Mouse (Mus musculus): Measurements from ENCODE around the gene Hoxd12. TPM values are rescaled to one million over a fixed set of nuclear protein-coding genes. Genes with fewer than 3 reads are reported as not detected.

The Hoxd12 gene
- polyA plus RNA-seq, 1 experiment from 2014 or later, result 0.49 TPM

- H3K9me3 ChIP-seq (ENCODE audit: control insufficient read depth, low read length), result no peaks in the 10 kb centered on the region
- DNase-seq (ENCODE audit: low spot score) (no peak), ATAC-seq (replicated peaks; ENCODE audit: low FRiP score) (no peak)
- H3K4me1 ChIP-seq (replicated peaks; ENCODE audit: control insufficient read depth, insufficient read depth, low read length), result peaks cover 7% of the 10 kb centered on the region; the same call in 1 of the 2 replicates
- no peak within 1 kb of the TSS for H3K4me3 ChIP-seq (ENCODE audit: low read depth, low read length)
- peaks cover 100% of the 10 kb centered on the region for H3K27me3 ChIP-seq (replicated peaks; ENCODE audit: control insufficient read depth, insufficient read depth, low read length)
- H3K9ac ChIP-seq (ENCODE audit: low read depth, low read length), result no peak within 1 kb of the TSS
- H3K27ac ChIP-seq (ENCODE audit: low read depth, low read length), result no peak within 1 kb of the TSS
- WGBS, result 5% methylated on average over 15 of the region's 15 CpGs
- peak within 1 kb of the TSS; percentile 6; the same call in 1 of the 2 replicates for H3K4me2 ChIP-seq
- H3K36me3 ChIP-seq (ENCODE audit: control insufficient read depth, insufficient read depth, low read length), result no peaks in the 10 kb centered on the region
These were observed 4.2 kb downstream of the Hoxd12 start, which contains the start of gene Hoxd11 for GRCm38 (mm10) chr2:74678891-74679595. Gene Hoxd11, plus strand, starts transcription at chr2:74679557.

DNA sequence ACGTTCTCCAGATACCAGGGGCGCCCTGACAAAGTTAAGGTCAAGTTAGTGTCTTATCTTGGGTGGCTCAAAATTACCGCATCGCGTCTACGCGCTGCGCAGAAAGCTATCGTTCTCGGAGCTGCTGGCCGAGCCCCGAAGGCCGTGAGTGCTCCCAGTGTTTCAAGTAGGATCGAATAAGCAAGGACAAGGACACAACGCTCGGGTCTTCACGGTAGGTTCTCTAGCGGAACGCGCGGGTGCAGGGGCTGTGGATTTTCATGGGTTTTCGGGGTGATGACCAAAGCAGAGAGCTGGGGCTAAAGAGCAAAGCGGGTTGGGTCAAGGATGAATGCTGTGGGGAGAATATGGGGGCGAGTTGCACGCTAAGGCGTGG is 4.8 kb downstream of the Hoxd12 start:
- no peak for ATAC-seq (replicated peaks; ENCODE audit: low FRiP score)
- H3K9ac ChIP-seq (ENCODE audit: low read depth, low read length), result no peak overlapping the region
- DNase-seq (ENCODE audit: low spot score), result no peak
- no peak overlapping the region for H3K4me3 ChIP-seq (ENCODE audit: low read depth, low read length)
- H3K9me3 ChIP-seq (ENCODE audit: control insufficient read depth, low read length), result no peaks in the 10 kb centered on the region
- no peak overlapping the region for H3K27ac ChIP-seq (ENCODE audit: low read depth, low read length)
- peaks cover 7% of the 10 kb centered on the region; the same call in 1 of the 2 replicates for H3K4me1 ChIP-seq (replicated peaks; ENCODE audit: control insufficient read depth, insufficient read depth, low read length)
- peak overlapping the region; percentile 6; the same call in 1 of the 2 replicates for H3K4me2 ChIP-seq
- WGBS, result 2% methylated on average over 26 of the region's 26 CpGs
- peaks cover 100% of the 10 kb centered on the region for H3K27me3 ChIP-seq (replicated peaks; ENCODE audit: control insufficient read depth, insufficient read depth, low read length)
- no peaks in the 10 kb centered on the region for H3K36me3 ChIP-seq (ENCODE audit: control insufficient read depth, insufficient read depth, low read length)

DNA sequence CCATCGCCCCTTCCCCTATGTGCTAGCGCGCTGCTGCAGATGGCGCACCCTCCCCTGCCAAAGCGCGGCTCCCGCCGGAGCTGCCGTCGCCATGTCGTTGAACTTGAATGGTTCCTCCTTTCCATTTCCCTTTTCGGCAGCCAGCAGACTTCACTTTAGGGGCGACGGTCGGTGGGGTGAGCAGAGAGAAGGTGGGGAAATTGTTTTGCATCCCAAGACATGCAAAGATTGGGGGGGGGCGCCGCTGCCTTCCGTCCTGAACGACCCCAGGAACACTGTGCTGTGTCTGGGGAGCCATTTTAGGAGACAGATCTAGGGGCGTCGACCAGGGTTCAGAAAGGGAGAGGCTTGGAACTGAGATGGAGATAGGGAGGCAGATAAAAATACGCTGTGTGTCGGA is 5.2 kb downstream of the Hoxd12 start:
- DNase-seq (ENCODE audit: low spot score) (no peak), ATAC-seq (replicated peaks; ENCODE audit: low FRiP score) (no peak)
- H3K36me3 ChIP-seq (ENCODE audit: control insufficient read depth, insufficient read depth, low read length), result no peaks in the 10 kb centered on the region
- no peak overlapping the region for H3K4me3 ChIP-seq (ENCODE audit: low read depth, low read length)
- H3K9me3 ChIP-seq (ENCODE audit: control insufficient read depth, low read length), result no peaks in the 10 kb centered on the region
- H3K4me1 ChIP-seq (replicated peaks; ENCODE audit: control insufficient read depth, insufficient read depth, low read length), result peaks cover 7% of the 10 kb centered on the region; the same call in 1 of the 2 replicates
- no peak overlapping the region for H3K9ac ChIP-seq (ENCODE audit: low read depth, low read length)
- H3K27me3 ChIP-seq (replicated peaks; ENCODE audit: control insufficient read depth, insufficient read depth, low read length), result peaks cover 100% of the 10 kb centered on the region
- no peak overlapping the region for H3K27ac ChIP-seq (ENCODE audit: low read depth, low read length)
- 2% methylated on average over 23 of the region's 23 CpGs for WGBS
- peak overlapping the region; percentile 6; the same call in 1 of the 2 replicates for H3K4me2 ChIP-seq

GRCm38 (mm10) chr2:74680561-74681398 is 6.0 kb downstream of the Hoxd12 start:
- peaks cover 7% of the 10 kb centered on the region; the same call in 1 of the 2 replicates for H3K4me1 ChIP-seq (replicated peaks; ENCODE audit: control insufficient read depth, insufficient read depth, low read length)
- no peaks in the 10 kb centered on the region for H3K36me3 ChIP-seq (ENCODE audit: control insufficient read depth, insufficient read depth, low read length)
- no peaks in the 10 kb centered on the region for H3K9me3 ChIP-seq (ENCODE audit: control insufficient read depth, low read length)
- no peak overlapping the region for H3K4me2 ChIP-seq
- ATAC-seq (replicated peaks; ENCODE audit: low FRiP score) (no peak), DNase-seq (ENCODE audit: low spot score) (no peak)
- no peak overlapping the region for H3K4me3 ChIP-seq (ENCODE audit: low read depth, low read length)
- H3K9ac ChIP-seq (ENCODE audit: low read depth, low read length), result no peak overlapping the region
- WGBS, result 1% methylated on average over 21 of the region's 21 CpGs
- no peak overlapping the region for H3K27ac ChIP-seq (ENCODE audit: low read depth, low read length)
- peaks cover 100% of the 10 kb centered on the region for H3K27me3 ChIP-seq (replicated peaks; ENCODE audit: control insufficient read depth, insufficient read depth, low read length)

DNA sequence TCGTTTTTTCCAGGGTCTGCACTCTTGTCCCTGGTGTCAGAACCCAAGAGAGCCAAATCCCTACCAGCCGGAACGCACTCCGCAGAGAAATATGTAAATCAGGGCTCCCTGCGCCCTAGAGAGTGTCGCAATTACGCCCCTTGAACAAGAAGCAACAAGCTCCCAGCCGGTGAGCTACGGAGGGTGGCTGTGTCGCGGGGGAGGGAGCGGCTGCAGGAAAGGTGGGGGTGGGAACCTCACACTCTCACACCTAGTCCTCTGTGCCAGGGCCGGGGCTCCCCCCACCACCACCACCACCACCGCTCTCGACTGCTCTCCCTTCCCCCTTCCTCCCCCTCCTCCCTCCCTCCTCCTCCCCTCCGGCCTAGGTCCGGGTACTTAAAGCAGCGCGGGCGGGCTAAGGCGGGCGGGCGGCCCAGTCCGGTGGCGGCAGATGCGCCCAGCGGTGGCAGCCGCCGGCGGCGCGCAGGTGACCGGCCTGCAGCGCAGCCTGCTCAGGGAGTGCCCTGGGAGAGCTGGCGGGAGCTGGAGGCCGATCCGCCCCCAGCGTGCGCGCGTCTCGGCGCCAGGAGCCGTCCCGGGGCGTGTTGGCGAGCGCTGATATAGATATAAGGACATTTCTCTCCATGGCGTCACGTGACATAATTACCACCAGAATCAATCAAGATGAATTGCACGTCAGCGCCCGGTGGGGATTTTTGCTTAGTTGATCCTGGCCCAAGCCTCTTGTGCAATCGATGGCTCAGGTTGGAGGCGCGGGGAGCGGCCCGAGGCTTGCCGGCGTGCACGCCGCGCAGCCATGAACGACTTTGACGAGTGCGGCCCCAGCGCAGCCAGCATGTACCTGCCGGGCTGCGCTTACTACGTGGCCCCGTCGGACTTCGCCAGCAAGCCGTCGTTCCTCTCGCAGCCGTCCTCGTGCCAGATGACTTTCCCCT is 7.0 kb downstream of the Hoxd12 start:
- WGBS, result 2% methylated on average over 76 of the region's 78 CpGs
- ATAC-seq (replicated peaks; ENCODE audit: low FRiP score), result no peak; the same call in 1 of the 2 replicates

GRCm38 (mm10) chr2:74682796-74683195 is 8.0 kb downstream of the Hoxd12 start:
- peak; percentile 31 for DNase-seq (ENCODE audit: low spot score)
- 2% methylated on average over 33 of the region's 51 CpGs for WGBS
- no peak overlapping the region for H3K9ac ChIP-seq (ENCODE audit: low read depth, low read length)
- peak overlapping the region; percentile 25; the same call in 1 of the 2 replicates for H3K4me2 ChIP-seq
- H3K9me3 ChIP-seq (ENCODE audit: control insufficient read depth, low read length), result no peaks in the 10 kb centered on the region
- peak overlapping the region; percentile 14; the same call in 1 of the 2 replicates for H3K4me3 ChIP-seq (ENCODE audit: low read depth, low read length)
- peaks cover 99% of the 10 kb centered on the region for H3K27me3 ChIP-seq (replicated peaks; ENCODE audit: control insufficient read depth, insufficient read depth, low read length)
- H3K36me3 ChIP-seq (ENCODE audit: control insufficient read depth, insufficient read depth, low read length), result no peaks in the 10 kb centered on the region
- no peak overlapping the region for H3K27ac ChIP-seq (ENCODE audit: low read depth, low read length)
- no peak for ATAC-seq (replicated peaks; ENCODE audit: low FRiP score)
- H3K4me1 ChIP-seq (replicated peaks; ENCODE audit: control insufficient read depth, insufficient read depth, low read length), result peaks cover 7% of the 10 kb centered on the region; the same call in 1 of the 2 replicates

More for the DNA sequence above, 7.0 kb downstream of the Hoxd12 start:
- no peaks in the 10 kb centered on the region for H3K9me3 ChIP-seq (ENCODE audit: control insufficient read depth, low read length)
- no peak overlapping the region for H3K9ac ChIP-seq (ENCODE audit: low read depth, low read length)
- peaks cover 99% of the 10 kb centered on the region for H3K27me3 ChIP-seq (replicated peaks; ENCODE audit: control insufficient read depth, insufficient read depth, low read length)
- DNase-seq (ENCODE audit: low spot score), result no peak
- H3K4me3 ChIP-seq (ENCODE audit: low read depth, low read length), result peak overlapping the region; percentile 14; the same call in 1 of the 2 replicates
- H3K36me3 ChIP-seq (ENCODE audit: control insufficient read depth, insufficient read depth, low read length), result no peaks in the 10 kb centered on the region
- H3K4me2 ChIP-seq, result peak overlapping the region; percentile 31
- H3K27ac ChIP-seq (ENCODE audit: low read depth, low read length), result no peak overlapping the region
- H3K4me1 ChIP-seq (replicated peaks; ENCODE audit: control insufficient read depth, insufficient read depth, low read length), result peaks cover 7% of the 10 kb centered on the region; the same call in 1 of the 2 replicates

- no peak for ATAC-seq (replicated peaks; ENCODE audit: low FRiP score)
- H3K4me3 ChIP-seq (ENCODE audit: low read depth, low read length), result no peak overlapping the region
- under 1% methylated on average over 18 of the region's 18 CpGs for WGBS
- H3K9me3 ChIP-seq (ENCODE audit: control insufficient read depth, low read length), result no peaks in the 10 kb centered on the region
- H3K36me3 ChIP-seq (ENCODE audit: control insufficient read depth, insufficient read depth, low read length), result no peaks in the 10 kb centered on the region
- DNase-seq (ENCODE audit: low spot score), result peak; percentile 39
- peaks cover 99% of the 10 kb centered on the region for H3K27me3 ChIP-seq (replicated peaks; ENCODE audit: control insufficient read depth, insufficient read depth, low read length)
- no peak overlapping the region for H3K4me2 ChIP-seq
- H3K27ac ChIP-seq (ENCODE audit: low read depth, low read length), result no peak overlapping the region
- no peak overlapping the region for H3K9ac ChIP-seq (ENCODE audit: low read depth, low read length)
- peaks cover 7% of the 10 kb centered on the region; the same call in 1 of the 2 replicates for H3K4me1 ChIP-seq (replicated peaks; ENCODE audit: control insufficient read depth, insufficient read depth, low read length)
These were observed 8.7 kb downstream of the Hoxd12 start for GRCm38 (mm10) chr2:74683471-74683951.

- H3K27ac ChIP-seq (ENCODE audit: low read depth, low read length), result no peak overlapping the region
- no peak overlapping the region for H3K4me3 ChIP-seq (ENCODE audit: low read depth, low read length)
- DNase-seq (ENCODE audit: low spot score) (peak; percentile 32), ATAC-seq (replicated peaks; ENCODE audit: low FRiP score) (no peak)
- H3K27me3 ChIP-seq (replicated peaks; ENCODE audit: control insufficient read depth, insufficient read depth, low read length), result peaks cover 99% of the 10 kb centered on the region
- no peaks in the 10 kb centered on the region for H3K36me3 ChIP-seq (ENCODE audit: control insufficient read depth, insufficient read depth, low read length)
- H3K9me3 ChIP-seq (ENCODE audit: control insufficient read depth, low read length), result no peaks in the 10 kb centered on the region
- H3K4me1 ChIP-seq (replicated peaks; ENCODE audit: control insufficient read depth, insufficient read depth, low read length), result peaks cover 7% of the 10 kb centered on the region; the same call in 1 of the 2 replicates
- no peak overlapping the region for H3K9ac ChIP-seq (ENCODE audit: low read depth, low read length)
- WGBS, result 2% methylated on average over 12 of the region's 12 CpGs
- no peak overlapping the region for H3K4me2 ChIP-seq
These were observed 9.3 kb downstream of the Hoxd12 start for GRCm38 (mm10) chr2:74684106-74684505.

Data from liver, embryonic 11.5 days (tissue).